Mouse (Mus musculus) WW6 (cell line): ENCODE data around the gene Gm4353.
"Not testable (repeated sequence)": the region's sequence is repeated elsewhere in the genome, so short reads cannot be mapped to it uniquely, and the experiment has no call there.

Experiments used
- DNase-seq: peaks from one replicate; pipeline ENCODE4 v3.0.0-alpha.2; 2013; ENCODE audit warnings: low read depth, low spot score

Gene Gm4353

DNA sequence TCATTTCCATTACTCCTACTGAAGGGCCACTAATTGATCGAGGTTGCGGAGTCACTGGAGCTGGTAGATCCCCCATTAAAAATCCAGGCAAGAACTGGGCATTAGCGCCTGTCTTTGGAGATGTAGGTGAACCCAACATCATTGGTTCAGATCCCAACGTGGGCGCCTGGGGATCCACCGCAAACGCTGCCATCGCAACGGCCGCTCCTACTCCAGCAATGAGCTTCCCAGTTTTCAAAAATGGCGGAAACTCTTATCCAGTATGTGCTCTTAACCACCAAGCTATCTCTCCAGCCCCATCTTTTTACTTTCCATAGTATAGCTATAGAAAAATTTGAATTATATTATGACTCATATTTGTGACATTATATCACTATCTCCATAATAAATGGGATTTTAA, at the start of gene Gm4353:
TSS of gene Gm4353 (minus strand) at position 270 of the 400 bp plus-strand sequence.
- not testable (repeated sequence) for DNase-seq

- DNase-seq = peak; percentile 46
Measured at GRCm38 (mm10) chr7:116132078-116132477, 47.6 kb upstream of the Gm4353 start.

DNA sequence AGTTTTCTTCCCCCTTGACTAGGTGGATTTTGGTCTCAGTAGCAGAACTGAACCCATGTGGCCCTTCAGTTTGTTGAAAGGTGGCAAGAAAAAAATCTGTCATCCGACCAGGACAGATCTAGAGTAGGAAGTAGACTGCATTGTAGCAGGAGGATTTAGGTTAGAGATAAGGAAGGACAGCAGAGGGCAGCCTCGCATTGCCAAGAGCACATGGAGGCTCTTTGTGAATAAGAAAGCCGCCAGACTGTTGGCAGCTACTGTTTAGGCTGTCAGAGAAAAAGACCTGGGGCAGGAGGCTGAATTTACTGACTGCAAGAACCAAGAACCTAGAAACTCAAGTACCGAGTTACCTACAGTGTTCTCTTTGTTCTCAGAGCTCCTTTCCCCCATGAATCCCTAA, 47.0 kb upstream of the Gm4353 start:
- no peak for DNase-seq

DNA sequence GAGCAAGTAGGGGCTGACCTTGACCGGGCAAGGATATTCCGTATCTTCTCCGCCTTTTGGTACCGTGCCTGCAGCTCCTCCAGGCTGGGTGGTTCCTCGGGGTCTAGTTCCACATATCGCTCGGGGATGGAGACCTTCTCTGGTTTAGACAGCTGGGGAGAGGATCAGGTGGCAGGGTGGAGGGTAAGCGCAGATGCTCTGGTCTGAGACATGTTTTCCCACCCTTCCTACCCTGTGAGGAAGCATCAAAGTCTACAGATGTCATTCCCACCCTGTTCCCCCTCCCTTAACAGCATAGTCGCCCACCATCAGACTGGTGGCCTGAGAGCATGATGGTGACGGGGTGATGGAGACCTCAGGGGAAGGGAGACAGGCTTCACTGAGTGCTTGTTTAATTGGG, 44.9 kb upstream of the Gm4353 start:
- no peak for DNase-seq

- DNase-seq = no peak
Measured at GRCm38 (mm10) chr7:116128286-116128685, 43.9 kb upstream of the Gm4353 start.

GRCm38 (mm10) chr7:116127052-116127451, 42.6 kb upstream of the Gm4353 start:
- DNase-seq = no peak

- DNase-seq = no peak
Measured at GRCm38 (mm10) chr7:116125671-116126070, 41.2 kb upstream of the Gm4353 start.

GRCm38 (mm10) chr7:116124057-116124456, 39.6 kb upstream of the Gm4353 start:
- no peak for DNase-seq

DNA sequence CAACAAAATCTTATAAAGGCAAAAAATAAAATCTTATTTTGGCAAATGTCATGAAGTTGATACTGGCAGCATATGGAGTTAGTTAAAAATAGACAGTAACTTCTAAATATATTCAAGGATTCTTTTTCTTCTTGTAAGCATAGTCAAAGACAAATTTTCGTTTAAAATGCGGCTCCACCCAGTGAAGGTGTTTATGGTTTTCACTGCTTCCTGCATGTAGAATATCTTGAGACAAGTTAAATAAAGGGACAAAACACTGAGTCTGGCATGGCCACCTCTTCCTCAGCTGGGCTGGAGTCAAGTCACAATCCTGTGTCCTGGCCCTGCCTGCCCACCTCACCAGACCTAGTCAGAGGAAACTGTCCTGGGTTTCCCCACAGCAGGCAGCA, 39.2 kb upstream of the Gm4353 start:
- DNase-seq = no peak

DNA sequence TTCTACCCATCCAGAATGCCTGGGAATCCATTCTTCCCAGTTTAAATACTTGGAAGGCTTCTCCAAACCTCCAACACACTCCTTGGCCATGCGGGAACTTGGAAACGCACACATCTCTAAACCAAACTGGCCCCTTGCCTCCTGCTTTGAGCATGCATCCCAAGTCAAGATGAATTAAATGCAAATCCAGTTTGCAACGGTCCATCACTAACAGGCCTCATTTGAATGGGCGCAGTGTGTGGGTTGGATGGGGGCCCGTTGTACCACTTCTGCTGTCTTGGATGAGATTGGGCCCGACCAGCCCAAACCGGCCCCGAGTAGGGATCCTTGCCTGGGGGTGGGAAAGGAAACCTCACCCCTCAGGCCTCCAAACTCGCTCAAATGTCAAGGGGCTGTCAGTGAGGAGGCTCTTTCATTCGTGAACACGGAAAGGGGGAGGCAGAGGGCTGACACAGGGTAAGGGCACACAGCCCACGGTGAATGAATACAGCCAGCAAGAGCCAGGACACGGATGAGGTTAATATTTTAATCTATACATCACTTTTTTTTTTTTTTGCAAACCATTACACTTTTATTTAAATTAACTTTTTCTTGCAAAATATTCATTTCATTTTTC, 38.7 kb upstream of the Gm4353 start:
- no peak for DNase-seq

GRCm38 (mm10) chr7:116121202-116121601, 36.8 kb upstream of the Gm4353 start:
- no peak for DNase-seq

GRCm38 (mm10) chr7:116120737-116121136, 36.3 kb upstream of the Gm4353 start:
- no peak for DNase-seq

DNA sequence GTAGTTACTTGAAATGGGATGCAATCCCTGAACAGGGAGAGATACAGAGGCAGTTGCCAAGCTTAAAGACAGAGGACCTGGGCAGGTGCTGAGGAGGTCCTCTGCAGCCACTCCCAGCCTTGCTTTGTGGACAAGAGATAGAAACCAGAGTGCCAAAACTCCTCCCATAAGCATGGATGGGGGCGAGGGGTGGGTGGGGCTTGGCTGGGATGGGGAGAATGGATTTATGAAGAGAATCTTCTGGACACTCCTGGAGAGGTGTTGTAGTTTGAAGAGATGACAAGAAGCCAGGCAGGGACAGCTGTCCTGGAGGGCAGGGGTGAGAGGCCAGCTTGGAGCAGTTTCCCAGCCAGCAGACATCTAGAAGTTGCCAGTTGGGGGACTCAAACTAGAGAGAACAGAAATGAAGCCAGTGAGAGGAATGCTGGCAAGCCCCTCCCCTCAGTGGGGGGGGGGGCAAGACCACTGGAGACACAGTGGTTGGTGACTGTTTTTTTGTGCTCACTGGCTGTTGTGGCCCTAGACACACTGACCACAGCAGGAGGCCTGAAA, 34.9 kb upstream of the Gm4353 start:
- no peak for DNase-seq

- DNase-seq = no peak
Measured at GRCm38 (mm10) chr7:116115991-116116390, 31.6 kb upstream of the Gm4353 start.

- DNase-seq = no peak
Measured at GRCm38 (mm10) chr7:116115216-116115930, 30.9 kb upstream of the Gm4353 start.

- no peak for DNase-seq
Measured at GRCm38 (mm10) chr7:116111546-116111945, 27.1 kb upstream of the Gm4353 start.

DNA sequence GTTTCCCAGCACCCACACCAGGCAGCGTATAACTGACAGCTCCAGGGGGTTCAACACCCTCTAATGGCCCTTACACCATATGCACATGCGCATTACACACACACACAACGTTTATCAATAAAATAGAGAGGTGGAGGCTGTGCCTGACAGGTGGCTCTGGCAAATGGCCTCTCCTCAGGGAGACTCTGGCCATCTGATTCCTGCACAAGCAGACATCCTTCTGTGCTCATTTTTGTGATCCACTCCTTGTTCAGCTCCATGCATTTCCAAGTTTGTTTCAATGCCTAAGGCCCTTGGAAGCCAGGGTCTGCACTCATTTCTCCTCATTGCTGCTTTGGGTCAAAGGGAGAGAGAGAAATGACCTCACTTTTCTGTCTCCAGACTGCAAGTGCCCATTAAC, 26.2 kb upstream of the Gm4353 start:
- no peak for DNase-seq

GRCm38 (mm10) chr7:116103091-116103490, 18.7 kb upstream of the Gm4353 start:
- DNase-seq = no peak

- DNase-seq = no peak
Measured at GRCm38 (mm10) chr7:116099952-116100528, 15.6 kb upstream of the Gm4353 start.

DNA sequence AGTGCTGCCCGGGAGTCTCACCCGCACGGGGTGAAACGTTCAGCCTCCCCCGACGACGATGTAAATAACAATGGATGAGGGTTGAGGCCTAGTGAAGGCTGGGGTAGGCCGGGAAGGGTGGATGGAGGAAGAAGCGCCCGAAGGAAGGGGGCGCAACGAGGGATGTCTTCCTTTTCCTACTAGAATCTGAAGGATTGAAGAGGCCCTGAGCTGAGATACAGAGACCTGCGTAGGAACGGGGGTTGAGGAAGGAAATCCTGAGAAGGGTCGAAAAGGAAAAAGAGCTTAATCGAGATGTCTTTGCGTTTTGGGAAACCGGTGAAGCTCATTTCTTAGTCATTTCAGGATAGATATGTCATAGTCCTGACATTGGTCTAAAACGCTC, 9.0 kb upstream of the Gm4353 start:
- no peak for DNase-seq

- peak; percentile 90 for DNase-seq
Measured at GRCm38 (mm10) chr7:116092710-116093465, 8.5 kb upstream of the Gm4353 start.

DNA sequence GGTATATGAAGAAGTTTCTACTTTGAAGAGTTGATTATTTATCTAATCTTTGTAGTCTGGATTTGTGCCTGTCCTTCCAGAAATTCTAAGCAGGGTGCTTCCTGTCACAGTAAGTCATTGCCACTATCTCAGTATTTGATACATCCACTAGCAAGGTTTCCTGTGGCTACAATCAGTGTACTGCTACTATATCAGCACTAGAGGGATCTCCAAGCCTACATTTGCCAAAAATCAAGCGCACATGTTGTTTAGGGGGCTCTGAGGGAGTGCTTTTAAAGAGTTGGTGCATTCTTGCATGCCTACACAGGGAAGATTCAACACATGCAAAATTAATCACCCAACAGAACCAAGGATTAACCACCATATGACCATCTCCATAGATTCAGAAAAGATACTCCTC, 23.7 kb downstream of the Gm4353 start:
- DNase-seq = no peak
